Mouse (Mus musculus): Measurements from ENCODE around the gene Mmp2. TPM values are rescaled to one million over a fixed set of nuclear protein-coding genes. Genes with fewer than 3 reads are reported as not detected.

Mmp2 gene
- total and polyA plus RNA-seq, 3 experiments = not detected

DNA sequence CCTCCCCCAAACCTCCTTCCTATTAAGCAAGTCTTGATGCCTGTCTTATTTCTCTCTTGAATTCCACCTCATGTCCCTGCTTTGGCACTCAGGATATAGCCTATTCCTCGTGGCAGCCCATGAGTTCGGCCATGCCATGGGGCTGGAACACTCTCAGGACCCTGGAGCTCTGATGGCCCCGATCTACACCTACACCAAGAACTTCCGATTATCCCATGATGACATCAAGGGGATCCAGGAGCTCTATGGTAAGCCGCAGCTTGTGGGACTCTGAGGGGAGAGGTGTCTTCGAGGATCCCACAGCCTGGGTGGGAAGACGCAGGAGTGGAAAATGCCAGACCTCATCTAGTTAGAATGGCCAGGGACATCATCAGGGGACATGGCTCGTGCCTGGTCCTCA lies 12.1 kb downstream of the Mmp2 start:
- H3K36me3 ChIP-seq (replicated peaks in 1 of 2; ENCODE audit: control insufficient read depth in 1 of 2, insufficient read depth in 1 of 2, low read length in 1 of 2) = no peaks in the 10 kb centered on the region
- DNase-seq (ENCODE audit: extremely low read depth) = no peak
- TF ChIP-seq RAD21 (IDR thresholded peaks at IDR 0.05; ENCODE audit: low read depth, low read length) (no peak), CHD2 (IDR thresholded peaks at IDR 0.05; ENCODE audit: low read length) (no peak), PAX5 (IDR thresholded peaks at IDR 0.05; ENCODE audit: low read length) (no peak), POLR2AphosphoS2 (IDR thresholded peaks at IDR 0.05; ENCODE audit: low read depth, low read length) (no peak), MAZ (IDR thresholded peaks at IDR 0.05; ENCODE audit: low read depth, low read length) (no peak), POLR2A (IDR thresholded peaks at IDR 0.05; ENCODE audit: low read depth, low read length) (no peak), USF2 (conservative IDR thresholded peaks at IDR 0.05; ENCODE audit: low read depth, low read length) (no peak)
- no peaks in the 10 kb centered on the region for H3K27me3 ChIP-seq (replicated peaks)
- no peaks in the 10 kb centered on the region for H3K4me1 ChIP-seq (ENCODE audit: control insufficient read depth in 1 of 2, insufficient read depth in 2 of 2)
- H3K4me3 ChIP-seq (replicated peaks in 1 of 3; ENCODE audit: low read depth in 2 of 3, low read length in 2 of 3, poor library complexity in 1 of 3) = no peak overlapping the region
- in situ Hi-C loops (cut with MboI; ENCODE audit: low pct_ligation_motif_present, low pct_unique_long_range_greater_than_20kb, low sequenced_read_pairs) (no loop called here), dilution Hi-C loops (cut with MboI; ENCODE audit: extremely low pct_ligation_motif_present, extremely low pct_unique_long_range_greater_than_20kb, low sequenced_read_pairs) (no loop called here)
- no peak overlapping the region for H3K4me2 ChIP-seq (ENCODE audit: insufficient read depth, low read depth, poor library complexity, severe bottlenecking)
- H3K9ac ChIP-seq (ENCODE audit: insufficient read depth, low read depth) = no peak overlapping the region
- no peak overlapping the region for H3K27ac ChIP-seq (ENCODE audit: insufficient read depth, low read depth)
- peaks cover 87% of the 10 kb centered on the region for H3K9me3 ChIP-seq (replicated peaks; ENCODE audit: low read length)
- H3K79me2 ChIP-seq (replicated peaks; ENCODE audit: control insufficient read depth, extremely low read depth, insufficient read depth, poor library complexity, severe bottlenecking) = no peaks in the 10 kb centered on the region

- dilution Hi-C loops (cut with MboI; ENCODE audit: extremely low pct_ligation_motif_present, extremely low pct_unique_long_range_greater_than_20kb, low sequenced_read_pairs) (no loop called here), in situ Hi-C loops (cut with MboI; ENCODE audit: low pct_ligation_motif_present, low pct_unique_long_range_greater_than_20kb, low sequenced_read_pairs) (no loop called here)
- Histone ChIP-seq H3K4me2 (ENCODE audit: insufficient read depth, low read depth, poor library complexity, severe bottlenecking) (no peak overlapping the region), H3K27ac (ENCODE audit: insufficient read depth, low read depth) (no peak overlapping the region), H3K79me2 (replicated peaks; ENCODE audit: control insufficient read depth, extremely low read depth, insufficient read depth, poor library complexity, severe bottlenecking) (no peaks in the 10 kb centered on the region), H3K9ac (ENCODE audit: insufficient read depth, low read depth) (no peak overlapping the region), H3K4me3 (replicated peaks in 1 of 3; ENCODE audit: low read depth in 2 of 3, low read length in 2 of 3, poor library complexity in 1 of 3) (no peak overlapping the region), H3K27me3 (replicated peaks) (no peaks in the 10 kb centered on the region), H3K36me3 (replicated peaks in 1 of 2; ENCODE audit: control insufficient read depth in 1 of 2, insufficient read depth in 1 of 2, low read length in 1 of 2) (no peaks in the 10 kb centered on the region), H3K9me3 (replicated peaks; ENCODE audit: low read length) (peaks cover 84% of the 10 kb centered on the region), H3K4me1 (ENCODE audit: control insufficient read depth in 1 of 2, insufficient read depth in 2 of 2) (no peaks in the 10 kb centered on the region)
- TF ChIP-seq EP300 (IDR thresholded peaks at IDR 0.05; ENCODE audit: low read length) (no peak), IRF4 (IDR thresholded peaks at IDR 0.05; ENCODE audit: low read depth, low read length) (no peak), POLR2AphosphoS2 (IDR thresholded peaks at IDR 0.05; ENCODE audit: low read depth, low read length) (no peak), MYC (IDR thresholded peaks at IDR 0.05; ENCODE audit: low read depth, low read length) (no peak), RAD21 (IDR thresholded peaks at IDR 0.05; ENCODE audit: low read depth, low read length) (no peak), MAFK (IDR thresholded peaks at IDR 0.05; ENCODE audit: insufficient replicate concordance, low read length) (no peak)
- no peak for DNase-seq (ENCODE audit: extremely low read depth)
These were observed 12.8 kb downstream of the Mmp2 start for GRCm38 (mm10) chr8:92839876-92840275.

GRCm38 (mm10) chr8:92846684-92847083 lies 19.6 kb downstream of the Mmp2 start:
- Histone ChIP-seq H3K9me3 (replicated peaks; ENCODE audit: low read length) (peaks cover 90% of the 10 kb centered on the region), H3K4me3 (replicated peaks in 1 of 3; ENCODE audit: low read depth in 2 of 3, low read length in 2 of 3, poor library complexity in 1 of 3) (no peak overlapping the region), H3K27me3 (replicated peaks) (no peaks in the 10 kb centered on the region), H3K4me1 (ENCODE audit: control insufficient read depth in 1 of 2, insufficient read depth in 2 of 2) (no peaks in the 10 kb centered on the region), H3K4me2 (ENCODE audit: insufficient read depth, low read depth, poor library complexity, severe bottlenecking) (no peak overlapping the region), H3K36me3 (replicated peaks in 1 of 2; ENCODE audit: control insufficient read depth in 1 of 2, insufficient read depth in 1 of 2, low read length in 1 of 2) (no peaks in the 10 kb centered on the region), H3K79me2 (replicated peaks; ENCODE audit: control insufficient read depth, extremely low read depth, insufficient read depth, poor library complexity, severe bottlenecking) (no peaks in the 10 kb centered on the region), H3K27ac (ENCODE audit: insufficient read depth, low read depth) (no peak overlapping the region), H3K9ac (ENCODE audit: insufficient read depth, low read depth) (no peak overlapping the region)
- in situ Hi-C loops (cut with MboI; ENCODE audit: low pct_ligation_motif_present, low pct_unique_long_range_greater_than_20kb, low sequenced_read_pairs) = no loop called here
- DNase-seq (ENCODE audit: extremely low read depth) = no peak
- TF ChIP-seq MYC (IDR thresholded peaks at IDR 0.05; ENCODE audit: low read depth, low read length) (no peak), RCOR1 (conservative IDR thresholded peaks at IDR 0.05; ENCODE audit: low read depth, low read length) (no peak), RAD21 (IDR thresholded peaks at IDR 0.05; ENCODE audit: low read depth, low read length) (no peak), CHD1 (IDR thresholded peaks at IDR 0.05; ENCODE audit: low read depth, low read length) (no peak)
- dilution Hi-C loops (cut with MboI; ENCODE audit: extremely low pct_ligation_motif_present, extremely low pct_unique_long_range_greater_than_20kb, low sequenced_read_pairs) = no loop called here

Measured in CH12.LX (cell line).